Mouse (Mus musculus) frontal cortex, postnatal 14 days (tissue): ENCODE measurements around the gene Dzip3.

Source experiments
- DNase-seq, 2 experiments: peaks; one replicate each; pipeline ENCODE4 v3.0.0; 2022; ENCODE audit warnings: low spot score in 2 of 2

The Dzip3 gene

DNA sequence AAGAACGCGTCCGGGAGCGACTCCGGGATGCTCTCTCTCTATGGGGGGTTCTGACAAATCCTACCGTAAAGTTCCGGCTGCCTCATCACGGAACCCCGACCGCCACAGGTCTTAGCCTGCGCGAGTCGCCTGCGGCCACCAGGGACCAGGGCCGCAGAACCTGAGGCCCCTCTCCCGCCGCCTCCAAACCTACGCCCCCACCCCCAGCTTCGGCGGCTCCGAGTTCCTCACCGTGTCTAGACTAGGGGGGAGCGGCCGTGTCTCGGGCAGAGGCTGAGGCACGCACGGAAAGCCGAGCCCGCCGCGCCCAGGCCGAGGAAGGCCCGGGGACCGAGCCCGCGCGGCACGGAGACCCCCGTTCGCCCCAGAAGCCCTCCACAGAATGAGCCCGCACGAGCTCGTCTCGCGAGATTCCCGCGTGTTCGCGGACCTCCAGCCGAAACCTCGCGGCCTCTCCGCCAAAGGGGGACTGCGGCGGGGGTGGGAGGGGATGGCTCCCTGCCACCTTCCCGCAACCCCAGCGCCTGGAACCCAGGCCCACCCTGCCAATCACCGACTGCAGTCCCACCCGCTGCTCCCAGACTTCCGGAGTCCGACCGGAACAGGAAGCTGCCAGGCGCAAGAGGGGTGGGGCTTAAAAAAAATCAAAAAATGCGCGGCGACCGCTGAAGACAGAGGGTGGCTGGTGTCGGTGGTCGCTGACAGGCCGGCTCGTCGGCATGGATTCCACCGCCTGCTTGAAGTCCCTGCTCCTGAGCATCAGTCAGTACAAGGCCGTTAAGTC, at the start of gene Dzip3, which contains the start of gene Cip2a:
Gene Dzip3, minus strand, starts transcription at position 607 of the 784 bp plus-strand sequence.
Gene Cip2a, plus strand, starts transcription at position 627 of the 784 bp plus-strand sequence.
- peak; percentile 84 to 91 for DNase-seq

DNA sequence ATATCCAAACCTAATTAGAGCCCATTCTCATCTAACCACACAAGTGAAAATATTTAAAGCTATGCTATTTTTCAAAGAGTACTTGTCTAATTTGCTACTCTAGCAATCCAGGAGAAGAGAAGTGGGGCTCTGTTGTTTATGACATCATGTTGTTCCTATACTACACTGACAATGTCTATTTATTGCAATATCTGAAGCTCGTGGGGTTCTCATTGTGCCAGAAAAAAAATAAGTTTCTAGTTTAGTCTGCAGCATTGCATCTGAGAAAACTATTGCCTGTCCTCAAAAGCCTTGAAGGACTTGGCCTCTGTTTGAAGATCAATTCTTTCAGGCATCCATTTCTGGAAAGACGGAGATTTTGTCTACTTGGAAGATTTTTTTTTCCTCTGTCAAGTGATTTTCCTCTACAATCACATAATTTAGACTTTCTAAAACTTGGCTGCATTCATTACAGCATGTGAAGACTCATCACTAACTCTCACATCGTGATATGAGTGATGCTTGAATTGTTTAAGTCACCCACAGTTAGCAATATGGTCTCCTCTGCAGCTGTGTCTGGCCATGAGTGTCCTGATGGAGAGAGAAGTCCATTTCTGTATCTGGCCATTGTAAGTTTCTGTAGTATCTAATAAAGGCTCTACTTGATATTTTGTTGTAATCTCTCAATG, 46.7 kb upstream of the Dzip3 start:
- DNase-seq = no peak

DNA sequence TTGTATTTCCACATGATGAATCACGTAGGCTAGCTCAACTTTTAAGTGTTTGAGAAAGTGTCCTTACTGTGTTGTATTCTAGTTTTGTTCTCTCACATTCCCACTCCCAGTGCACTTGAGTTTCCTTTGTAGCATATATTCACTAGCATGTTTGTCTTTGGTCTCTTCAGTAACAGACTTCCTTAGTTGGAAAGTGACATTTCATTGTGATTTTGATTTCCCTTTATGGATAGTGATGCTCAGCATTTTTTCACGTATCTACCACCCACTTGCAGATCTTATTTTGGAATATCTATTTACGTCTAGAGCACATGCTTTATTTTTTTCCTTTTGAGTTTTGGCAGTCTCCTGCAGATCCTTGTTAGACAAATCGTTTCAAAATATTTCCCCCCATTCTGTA, 43.8 kb upstream of the Dzip3 start:
- DNase-seq = no peak

DNA sequence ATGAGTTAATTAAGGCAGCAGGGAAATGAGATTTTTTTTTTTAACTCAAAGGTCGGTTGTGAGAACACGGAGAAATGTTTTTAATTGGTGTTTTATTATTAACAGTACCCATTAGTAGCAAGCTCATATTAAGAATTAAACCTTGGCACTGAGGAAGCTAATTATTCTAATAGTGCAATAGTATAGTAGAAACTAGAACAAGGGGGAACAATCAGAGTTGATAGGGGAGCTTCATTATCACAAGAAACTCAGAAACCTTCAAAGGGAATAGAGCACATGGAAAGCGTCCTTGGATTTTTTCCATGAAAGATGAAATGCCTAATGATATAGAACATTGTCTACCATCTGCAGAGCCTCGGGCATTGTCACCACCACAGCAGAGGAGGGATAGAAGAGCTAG, 41.9 kb upstream of the Dzip3 start:
- no peak for DNase-seq

DNA sequence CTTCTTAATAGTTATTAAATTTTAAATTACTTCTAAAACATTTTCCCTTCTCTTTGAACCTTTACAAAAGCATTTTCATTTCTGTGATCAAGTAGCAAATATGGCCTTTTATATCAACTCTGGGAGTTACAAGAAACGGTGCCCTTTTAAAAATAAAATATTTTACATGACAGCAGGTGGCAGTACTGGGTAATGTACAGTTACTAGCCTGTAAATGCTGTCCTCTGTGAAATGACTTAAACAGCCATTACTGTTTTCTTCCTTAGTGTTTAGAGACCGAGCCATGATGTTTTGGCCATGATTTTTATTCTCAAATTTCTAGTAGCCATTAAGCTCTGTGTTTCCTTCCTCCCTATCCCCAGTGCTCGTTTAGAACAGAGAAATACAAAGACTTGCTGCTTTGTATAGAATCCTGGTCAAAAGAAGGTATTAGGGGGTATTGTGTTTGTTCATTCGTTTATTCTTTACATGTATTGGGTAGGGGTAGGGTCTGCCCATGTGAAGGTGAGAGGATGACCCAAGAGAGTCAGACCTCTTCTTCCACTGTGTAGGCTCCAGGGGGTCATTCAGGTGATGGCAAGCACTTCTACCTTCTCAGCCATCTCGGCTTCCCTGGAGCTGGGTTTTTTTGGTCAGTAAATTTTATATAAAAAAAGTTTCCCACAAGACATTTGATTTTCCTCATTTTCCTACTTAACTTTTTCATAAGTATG, 22.8 kb upstream of the Dzip3 start:
- DNase-seq = no peak

DNA sequence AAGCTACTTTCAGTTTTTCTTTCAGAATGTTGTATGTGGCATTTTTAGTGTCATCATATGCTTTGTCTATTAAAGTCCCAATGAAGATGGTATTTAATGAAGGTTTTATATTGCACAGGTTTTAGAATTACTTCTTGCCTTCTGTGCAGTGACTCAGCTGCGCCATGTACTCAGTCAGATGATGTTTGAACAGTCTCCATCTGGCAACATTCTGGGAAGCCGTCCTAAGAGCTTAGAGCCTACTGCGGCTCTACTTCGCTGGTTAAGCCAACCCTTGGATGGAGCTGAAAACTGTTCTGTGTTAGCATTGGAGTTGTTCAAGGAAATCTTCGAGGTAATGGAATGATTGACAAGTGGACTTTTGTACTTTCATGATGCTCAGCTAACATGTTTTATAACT, 10.2 kb upstream of the Dzip3 start:
- DNase-seq = no peak

DNA sequence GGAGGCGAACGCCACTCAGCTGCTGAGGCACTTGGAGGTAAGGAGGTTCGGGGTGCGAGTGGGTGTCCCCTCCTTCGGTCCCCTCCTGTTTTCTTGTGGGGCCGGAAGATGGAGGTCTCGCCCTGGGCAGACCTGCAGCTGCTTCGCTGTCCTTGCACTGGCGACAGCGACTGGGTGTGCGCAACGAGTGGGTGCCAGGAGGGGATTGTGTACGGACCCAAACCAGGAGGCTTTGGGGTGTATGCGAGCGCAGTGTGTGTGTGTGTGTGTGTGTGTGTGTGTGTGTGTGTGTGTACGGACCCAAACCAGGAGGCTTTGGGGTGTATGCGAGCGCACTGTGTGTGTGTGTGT, 353 bp upstream of the Dzip3 start:
- DNase-seq = no peak

DNA sequence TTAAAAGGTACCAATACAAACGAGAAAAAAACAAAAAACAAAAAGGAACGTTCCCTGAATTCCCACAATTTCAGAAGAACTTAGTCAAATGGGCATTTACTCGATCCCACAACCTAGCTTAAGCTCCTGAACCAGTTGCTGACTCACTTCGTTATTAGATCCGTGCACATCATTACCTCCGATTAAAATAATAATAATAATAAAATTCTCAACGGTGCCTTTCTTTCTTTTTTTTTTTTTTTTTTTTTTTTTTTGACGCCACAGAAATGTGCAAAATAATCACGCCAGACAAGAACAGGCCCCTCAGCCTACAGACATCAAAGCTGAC, 770 bp downstream of the Dzip3 start:
- DNase-seq = no peak

DNA sequence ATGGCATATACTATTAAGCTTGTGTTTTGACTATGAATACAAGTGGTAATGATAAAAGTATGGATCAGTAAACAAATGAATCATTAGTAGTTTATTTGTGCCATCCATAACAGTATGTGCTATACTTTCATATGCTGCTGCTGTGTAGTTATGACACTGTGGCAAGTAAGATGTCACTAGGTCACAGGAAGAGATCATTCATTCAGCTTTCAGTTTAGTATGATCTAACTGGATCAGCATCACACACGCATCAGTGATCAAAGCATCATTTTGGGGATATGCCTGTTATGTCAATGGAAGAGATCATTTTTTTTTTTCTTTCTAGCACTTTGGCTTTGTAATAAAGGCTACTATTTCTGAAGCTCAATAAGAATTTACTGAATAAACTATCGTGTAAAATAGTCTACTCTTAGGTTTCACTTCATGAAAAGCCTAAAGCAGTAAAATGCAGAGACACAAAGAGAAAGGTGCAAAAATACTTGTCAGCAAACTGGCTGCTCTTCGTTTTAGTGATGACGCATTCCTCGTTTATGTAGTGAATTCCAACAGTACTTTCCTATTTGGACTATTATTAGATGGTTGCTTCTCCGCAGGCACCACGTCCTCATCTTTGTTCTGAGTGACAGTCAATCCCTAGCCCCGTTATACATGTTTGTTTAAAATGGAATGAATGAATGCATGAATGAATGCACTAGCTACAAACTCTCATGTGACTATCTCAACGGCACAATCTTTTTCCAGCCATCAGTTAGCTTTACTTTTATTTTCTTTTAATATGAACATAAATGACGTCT, 1.3 kb downstream of the Dzip3 start:
- DNase-seq = no peak

DNA sequence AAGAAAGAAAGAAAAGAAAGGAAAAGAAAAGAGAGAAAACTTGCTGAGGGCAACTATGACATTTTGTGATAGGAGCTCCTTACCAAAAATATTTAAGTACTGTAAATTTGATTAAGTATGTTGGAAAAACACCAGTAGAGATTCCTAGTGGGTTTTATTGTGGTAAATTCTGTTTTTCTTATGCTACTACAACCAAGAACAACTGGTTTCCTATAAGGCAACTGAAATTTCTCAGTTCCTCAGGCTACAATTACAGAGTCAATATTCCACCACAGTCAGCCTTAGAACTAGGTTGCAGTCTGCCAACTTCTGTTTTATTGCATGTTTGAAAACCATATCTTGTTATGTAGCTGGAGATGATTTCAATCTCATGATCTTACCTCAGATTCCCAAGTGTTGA, 4.3 kb downstream of the Dzip3 start:
- no peak for DNase-seq

DNA sequence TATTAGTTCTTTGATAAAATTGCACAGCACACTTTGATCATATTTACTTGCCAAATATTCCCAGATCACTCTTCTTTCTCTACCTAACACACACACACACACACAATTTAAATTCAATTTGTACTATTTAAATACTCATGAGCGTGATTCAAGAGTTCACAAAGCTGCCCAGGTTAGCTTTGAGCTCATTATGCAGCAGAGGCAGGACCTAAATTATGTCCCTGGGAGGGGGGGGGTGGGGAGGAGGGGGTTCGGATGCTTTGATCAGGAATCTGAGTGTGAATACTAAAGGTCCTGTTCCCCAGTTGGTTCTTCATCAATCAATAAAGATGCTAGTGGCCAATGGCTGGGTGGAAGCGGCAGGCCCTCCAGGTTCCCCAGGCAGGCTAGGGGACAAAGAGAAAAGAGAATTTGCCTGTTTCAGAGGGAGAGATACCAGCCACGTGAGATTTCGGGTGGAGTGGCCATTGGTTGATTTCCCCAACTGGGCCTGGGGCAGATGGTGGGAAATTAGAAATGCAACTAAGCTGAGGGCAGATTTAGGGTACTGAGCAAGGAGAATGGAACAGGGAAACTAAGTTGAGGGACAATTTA, 8.8 kb downstream of the Dzip3 start:
- no peak for DNase-seq

DNA sequence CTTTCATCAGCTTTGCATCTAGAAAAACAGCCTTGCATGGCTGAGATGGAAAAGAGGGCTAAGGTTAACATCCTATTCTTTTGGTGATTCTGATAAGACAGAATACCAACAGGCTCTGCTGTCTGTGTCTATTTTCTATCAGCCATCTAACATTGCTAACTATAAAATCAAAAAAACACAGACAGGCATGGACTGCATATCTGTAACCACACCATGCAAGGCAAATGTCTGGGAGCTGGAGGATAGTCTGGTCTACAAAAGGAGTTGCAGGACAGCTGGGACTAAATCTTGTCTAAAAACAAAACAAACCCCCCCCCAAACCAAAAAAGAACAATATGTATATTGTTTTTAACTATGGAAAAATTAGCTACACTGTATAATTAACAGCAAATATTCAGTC, 14.0 kb downstream of the Dzip3 start:
- DNase-seq = no peak

DNA sequence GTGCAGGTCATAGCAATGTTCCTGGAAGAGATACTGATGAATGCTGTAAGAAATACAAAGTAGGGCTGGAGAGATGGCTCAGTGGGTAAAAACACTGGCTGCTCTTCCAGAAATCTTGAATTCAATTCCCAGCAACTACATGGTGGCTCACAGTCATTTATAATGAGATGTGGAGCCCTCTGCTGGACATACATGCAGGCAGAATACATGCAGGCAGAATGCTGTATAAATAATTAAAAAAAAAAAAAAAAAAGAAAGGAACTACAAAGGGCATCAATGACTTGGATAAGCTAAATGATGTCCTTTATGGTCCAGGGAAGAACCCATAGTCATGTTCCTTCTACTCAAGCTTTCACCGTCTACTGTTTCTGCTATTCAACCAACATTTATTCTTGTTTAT, 20.4 kb downstream of the Dzip3 start:
- no peak for DNase-seq

DNA sequence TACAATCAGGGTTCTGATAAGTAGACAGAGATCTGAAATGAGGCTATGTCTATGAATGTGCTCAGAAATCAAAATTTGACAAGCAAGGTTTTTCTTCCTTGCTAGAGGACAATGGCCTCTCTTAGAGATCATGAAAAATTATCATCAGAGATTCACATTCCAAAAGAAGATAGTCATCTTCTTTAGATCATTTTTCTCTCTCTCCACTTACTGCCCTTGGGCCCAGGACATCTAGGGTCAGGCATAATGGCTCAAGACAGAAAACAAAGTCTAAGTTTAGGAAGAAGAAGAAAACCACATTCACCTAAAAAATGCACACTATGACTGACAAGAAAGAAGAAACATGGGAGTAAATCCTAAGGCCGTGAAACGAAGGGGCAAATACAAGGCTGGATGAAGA, 21.0 kb downstream of the Dzip3 start:
- DNase-seq = no peak

DNA sequence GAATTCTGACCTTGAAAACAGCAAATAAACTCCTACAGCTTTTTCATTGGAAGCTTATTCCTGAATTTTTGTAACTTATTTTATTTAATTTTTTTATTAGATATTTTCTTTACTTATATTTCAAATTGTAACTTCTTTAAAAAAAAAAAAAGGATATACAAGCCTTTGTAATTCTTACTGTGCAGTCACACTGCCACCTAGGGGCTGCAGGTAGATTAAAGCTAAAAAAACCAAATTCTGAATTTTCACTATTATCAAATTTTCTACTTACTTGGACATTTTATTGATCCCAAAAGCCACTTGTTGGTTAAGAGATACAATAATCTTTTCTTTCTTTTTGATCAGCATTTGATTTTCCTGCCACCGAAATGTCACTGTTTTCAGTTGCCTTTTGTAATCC, 52.2 kb downstream of the Dzip3 start:
- DNase-seq = no peak

DNA sequence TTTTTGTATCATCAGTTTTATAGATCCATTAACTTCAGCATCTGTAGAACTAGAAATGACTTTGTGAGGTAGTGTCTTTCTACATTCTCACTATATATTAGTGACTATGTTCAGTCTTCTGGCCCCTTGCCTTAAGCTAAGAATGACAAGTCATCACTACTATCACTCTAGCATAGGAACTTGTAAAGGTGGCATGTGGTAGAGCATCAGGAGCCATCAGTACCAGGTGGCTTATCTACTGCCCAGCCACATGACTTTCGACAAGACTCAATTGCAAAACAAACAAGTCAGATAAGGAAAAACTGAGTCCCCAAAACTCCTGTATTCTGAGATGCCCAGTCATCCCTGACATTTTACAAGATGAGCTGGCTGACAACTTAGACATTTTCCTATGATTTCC, 70.2 kb downstream of the Dzip3 start:
- DNase-seq = no peak

DNA sequence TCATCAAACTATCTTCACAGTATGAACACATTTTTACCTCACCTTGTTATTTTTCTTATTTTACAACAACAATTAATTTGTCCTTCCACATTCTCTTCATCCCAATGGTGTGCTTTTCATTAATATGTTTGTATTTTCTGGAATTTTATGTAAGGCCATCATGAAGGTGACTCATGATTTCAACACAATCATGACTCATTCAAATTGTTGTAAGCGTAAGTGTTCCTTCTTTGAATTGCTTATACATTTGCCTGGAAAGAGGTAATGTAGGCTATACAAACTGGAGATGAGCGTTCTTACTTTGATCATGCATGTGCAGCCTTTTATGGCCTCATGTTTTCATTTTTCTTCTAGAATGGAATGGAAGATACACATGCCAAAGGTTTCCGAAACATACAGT, 80.8 kb downstream of the Dzip3 start:
- DNase-seq = no peak

DNA sequence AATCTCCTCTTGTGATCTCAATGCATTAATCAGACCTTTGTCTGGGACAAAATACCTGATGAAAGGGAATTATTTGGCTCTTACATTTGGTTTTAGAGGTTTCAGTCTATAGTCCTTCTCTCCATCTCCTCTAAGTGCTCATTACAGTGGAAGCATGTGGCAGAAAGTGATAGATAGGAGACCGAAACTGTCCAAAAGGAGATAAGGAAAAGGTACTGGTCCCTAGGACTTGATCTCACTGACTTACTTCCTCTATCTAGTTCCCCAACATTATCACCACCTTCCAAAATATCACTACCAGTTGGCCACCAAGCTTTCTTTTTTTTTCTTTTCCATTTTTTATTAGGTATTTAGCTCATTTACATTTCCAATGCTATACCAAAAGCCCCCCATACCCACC, 82.8 kb downstream of the Dzip3 start:
- DNase-seq = no peak

DNA sequence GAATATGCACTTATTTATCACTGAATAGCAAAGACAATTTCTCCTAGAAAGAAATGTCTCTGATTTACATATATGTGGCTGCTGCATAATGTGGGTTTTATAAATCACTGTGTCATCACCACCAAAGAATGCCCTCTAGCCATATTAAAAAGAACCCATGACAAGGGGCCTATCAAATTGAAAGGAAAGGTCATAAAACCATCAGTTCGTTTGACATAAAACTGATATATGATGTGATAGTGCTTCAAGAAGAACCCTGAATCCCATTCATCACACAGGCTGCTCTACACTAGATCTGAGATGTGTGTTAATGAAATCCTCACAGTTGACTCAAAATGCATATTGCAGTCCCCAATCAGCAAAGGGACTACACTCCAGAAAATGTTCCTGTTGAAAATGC, 94.1 kb downstream of the Dzip3 start:
- no peak for DNase-seq

DNA sequence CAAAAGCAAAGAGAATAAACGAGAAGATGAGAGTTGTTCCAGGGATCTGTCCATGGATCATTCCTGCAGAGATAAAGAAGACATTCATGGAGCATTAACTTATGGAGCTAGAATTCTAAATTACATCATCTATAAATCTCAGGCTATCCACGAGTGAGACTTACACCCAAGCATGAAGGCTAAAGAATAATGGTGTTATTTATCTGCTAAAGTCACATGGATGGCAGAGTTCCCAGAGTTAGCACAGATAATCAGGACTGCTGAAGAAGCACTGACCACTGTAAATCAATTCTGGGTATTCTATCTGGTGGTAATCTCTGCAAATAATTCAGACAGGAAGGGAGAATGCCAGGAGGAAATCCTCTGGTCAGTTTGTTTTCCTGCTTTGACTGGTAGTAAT, 103.2 kb downstream of the Dzip3 start:
- DNase-seq = no peak
